Mouse (Mus musculus): ENCODE measurements around the gene Map3k21.

DNA sequence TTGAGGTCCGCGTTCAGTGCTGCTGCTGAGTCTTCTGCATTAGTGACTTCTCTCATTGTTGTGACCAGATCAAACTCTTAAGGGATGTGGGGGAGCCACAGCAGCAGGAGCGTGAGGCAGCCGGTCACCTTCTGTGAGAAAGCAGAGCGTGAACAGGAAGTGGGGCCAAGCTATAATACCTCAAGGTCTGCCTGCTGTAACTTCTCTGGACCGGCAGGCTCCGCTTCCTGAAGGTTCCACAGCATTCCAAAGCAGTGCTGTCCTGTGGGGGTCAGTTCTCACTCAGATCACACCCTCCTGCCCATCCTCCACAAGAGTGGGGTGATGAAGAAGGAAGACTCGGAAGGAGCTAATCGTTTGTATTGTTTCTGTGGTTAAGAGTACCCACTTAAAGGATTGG, 10.5 kb downstream of the Map3k21 start:
- no peak for TF ChIP-seq GATA1 (IDR thresholded peaks at IDR 0.05; ENCODE audit: low read length)
- TF ChIP-seq TAL1 (IDR thresholded peaks at IDR 0.05; ENCODE audit: low read length) = no peak

Data from erythroblast, embryonic 14.5 days (primary cell).